Mouse (Mus musculus): ENCODE data around the gene Lmx1b. TPM values are rescaled to one million over a fixed set of nuclear protein-coding genes. Genes with fewer than 3 reads are reported as not detected.

Gene Lmx1b
- polyA plus RNA-seq, 1 experiment from 2014 or later: 0.43 TPM

- no peaks in the 10 kb centered on the region for H3K36me3 ChIP-seq (ENCODE audit: control insufficient read depth, insufficient read depth, low read length)
- peaks cover 21% of the 10 kb centered on the region for H3K4me1 ChIP-seq (ENCODE audit: control insufficient read depth, insufficient read depth, low read length)
- H3K27ac ChIP-seq (replicated peaks; ENCODE audit: low read depth, low read length): no peak overlapping the region
- H3K9me3 ChIP-seq (ENCODE audit: control insufficient read depth, low read length): no peaks in the 10 kb centered on the region
- 0 out of 2 replicates have a peak overlapping the region, but pooled peaks have one; percentile 3 for H3K4me2 ChIP-seq (ENCODE audit: low read depth, low read length)
- H3K4me3 ChIP-seq (ENCODE audit: low read depth, low read length): no peak overlapping the region
- H3K27me3 ChIP-seq (replicated peaks; ENCODE audit: control insufficient read depth, insufficient read depth, low read length): peaks cover 67% of the 10 kb centered on the region
- 15% methylated on average over 16 of the region's 16 CpGs for WGBS
- no peak overlapping the region; the same call in 1 of the 2 replicates for H3K9ac ChIP-seq (ENCODE audit: low read depth, low read length)
- ATAC-seq (ENCODE audit: low read depth) (0 out of 2 replicates have a peak, but pooled peaks have one; percentile 38), DNase-seq (ENCODE audit: low spot score) (peak; percentile 74)
Observed at GRCm38 (mm10) chr2:33626262-33627057, 13.9 kb downstream of the Lmx1b start.

- ATAC-seq (ENCODE audit: low read depth) (peak; percentile 23; the same call in 1 of the 2 replicates), DNase-seq (ENCODE audit: low spot score) (no peak)
- H3K36me3 ChIP-seq (ENCODE audit: control insufficient read depth, insufficient read depth, low read length): no peaks in the 10 kb centered on the region
- 76% methylated on average over 9 of the region's 9 CpGs for WGBS
- H3K4me3 ChIP-seq (ENCODE audit: low read depth, low read length): no peak overlapping the region
- peaks cover 56% of the 10 kb centered on the region for H3K27me3 ChIP-seq (replicated peaks; ENCODE audit: control insufficient read depth, insufficient read depth, low read length)
- H3K9me3 ChIP-seq (ENCODE audit: control insufficient read depth, low read length): no peaks in the 10 kb centered on the region
- H3K4me1 ChIP-seq (ENCODE audit: control insufficient read depth, insufficient read depth, low read length): 0 out of 2 replicates have a peak, but pooled peaks cover 4% of the 10 kb centered on the region
- no peak overlapping the region for H3K27ac ChIP-seq (replicated peaks; ENCODE audit: low read depth, low read length)
- H3K9ac ChIP-seq (ENCODE audit: low read depth, low read length): no peak overlapping the region
- H3K4me2 ChIP-seq (ENCODE audit: low read depth, low read length): no peak overlapping the region
Observed at GRCm38 (mm10) chr2:33617670-33618069, 22.6 kb downstream of the Lmx1b start.

GRCm38 (mm10) chr2:33616411-33616843 is 23.9 kb downstream of the Lmx1b start:
- Histone ChIP-seq H3K27ac (replicated peaks; ENCODE audit: low read depth, low read length) (no peak overlapping the region), H3K27me3 (replicated peaks; ENCODE audit: control insufficient read depth, insufficient read depth, low read length) (peaks cover 56% of the 10 kb centered on the region), H3K9ac (ENCODE audit: low read depth, low read length) (peak overlapping the region; percentile 40), H3K4me2 (ENCODE audit: low read depth, low read length) (peak overlapping the region; percentile 69), H3K4me3 (ENCODE audit: low read depth, low read length) (peak overlapping the region; percentile 38), H3K9me3 (ENCODE audit: control insufficient read depth, low read length) (no peaks in the 10 kb centered on the region), H3K36me3 (ENCODE audit: control insufficient read depth, insufficient read depth, low read length) (no peaks in the 10 kb centered on the region), H3K4me1 (ENCODE audit: control insufficient read depth, insufficient read depth, low read length) (0 out of 2 replicates have a peak, but pooled peaks cover 4% of the 10 kb centered on the region)
- DNase-seq (ENCODE audit: low spot score) (peak; percentile 60), ATAC-seq (ENCODE audit: low read depth) (peak; percentile 73)
- WGBS: under 1% methylated on average over 30 of the region's 30 CpGs

- Histone ChIP-seq H3K9me3 (ENCODE audit: control insufficient read depth, low read length) (no peaks in the 10 kb centered on the region), H3K4me2 (ENCODE audit: low read depth, low read length) (peak overlapping the region; percentile 69), H3K4me3 (ENCODE audit: low read depth, low read length) (peak overlapping the region; percentile 38), H3K4me1 (ENCODE audit: control insufficient read depth, insufficient read depth, low read length) (0 out of 2 replicates have a peak, but pooled peaks cover 4% of the 10 kb centered on the region), H3K9ac (ENCODE audit: low read depth, low read length) (peak overlapping the region; percentile 40), H3K27ac (replicated peaks; ENCODE audit: low read depth, low read length) (no peak overlapping the region), H3K36me3 (ENCODE audit: control insufficient read depth, insufficient read depth, low read length) (no peaks in the 10 kb centered on the region), H3K27me3 (replicated peaks; ENCODE audit: control insufficient read depth, insufficient read depth, low read length) (peaks cover 56% of the 10 kb centered on the region)
- WGBS: 5% methylated on average over 9 of the region's 17 CpGs
- ATAC-seq (ENCODE audit: low read depth) (peak; percentile 16), DNase-seq (ENCODE audit: low spot score) (no peak)
Observed at GRCm38 (mm10) chr2:33615843-33616344, 24.4 kb downstream of the Lmx1b start.

- no peak overlapping the region for H3K9ac ChIP-seq (ENCODE audit: low read depth, low read length)
- H3K27ac ChIP-seq (replicated peaks; ENCODE audit: low read depth, low read length): no peak overlapping the region
- H3K4me2 ChIP-seq (ENCODE audit: low read depth, low read length): no peak overlapping the region
- H3K9me3 ChIP-seq (ENCODE audit: control insufficient read depth, low read length): no peaks in the 10 kb centered on the region
- H3K36me3 ChIP-seq (ENCODE audit: control insufficient read depth, insufficient read depth, low read length): no peaks in the 10 kb centered on the region
- no peak overlapping the region for H3K4me3 ChIP-seq (ENCODE audit: low read depth, low read length)
- ATAC-seq (ENCODE audit: low read depth) (no peak), DNase-seq (ENCODE audit: low spot score) (no peak)
- H3K4me1 ChIP-seq (ENCODE audit: control insufficient read depth, insufficient read depth, low read length): no peaks in the 10 kb centered on the region; the same call in 1 of the 2 replicates
- H3K27me3 ChIP-seq (replicated peaks; ENCODE audit: control insufficient read depth, insufficient read depth, low read length): peaks cover 9% of the 10 kb centered on the region
- WGBS: 10% methylated on average over 13 of the region's 18 CpGs
Observed at GRCm38 (mm10) chr2:33605487-33606256, 34.6 kb downstream of the Lmx1b start.

GRCm38 (mm10) chr2:33604846-33605486 is 35.3 kb downstream of the Lmx1b start:
- no peaks in the 10 kb centered on the region for H3K36me3 ChIP-seq (ENCODE audit: control insufficient read depth, insufficient read depth, low read length)
- H3K9ac ChIP-seq (ENCODE audit: low read depth, low read length): no peak overlapping the region
- H3K4me2 ChIP-seq (ENCODE audit: low read depth, low read length): no peak overlapping the region
- no peaks in the 10 kb centered on the region; the same call in 1 of the 2 replicates for H3K4me1 ChIP-seq (ENCODE audit: control insufficient read depth, insufficient read depth, low read length)
- H3K9me3 ChIP-seq (ENCODE audit: control insufficient read depth, low read length): no peaks in the 10 kb centered on the region
- H3K4me3 ChIP-seq (ENCODE audit: low read depth, low read length): no peak overlapping the region
- peaks cover 9% of the 10 kb centered on the region for H3K27me3 ChIP-seq (replicated peaks; ENCODE audit: control insufficient read depth, insufficient read depth, low read length)
- ATAC-seq (ENCODE audit: low read depth) (no peak), DNase-seq (ENCODE audit: low spot score) (no peak)
- 25% methylated on average over 7 of the region's 7 CpGs for WGBS
- H3K27ac ChIP-seq (replicated peaks; ENCODE audit: low read depth, low read length): no peak overlapping the region

GRCm38 (mm10) chr2:33600520-33600919 is 39.8 kb downstream of the Lmx1b start:
- H3K27me3 ChIP-seq (replicated peaks; ENCODE audit: control insufficient read depth, insufficient read depth, low read length): no peaks in the 10 kb centered on the region
- no peak overlapping the region for H3K9ac ChIP-seq (ENCODE audit: low read depth, low read length)
- no peak overlapping the region for H3K4me3 ChIP-seq (ENCODE audit: low read depth, low read length)
- H3K27ac ChIP-seq (replicated peaks; ENCODE audit: low read depth, low read length): no peak overlapping the region
- WGBS: 46% methylated on average over 6 of the region's 6 CpGs
- H3K4me2 ChIP-seq (ENCODE audit: low read depth, low read length): no peak overlapping the region
- DNase-seq (ENCODE audit: low spot score): no peak
- ATAC-seq (ENCODE audit: low read depth): no peak
- H3K9me3 ChIP-seq (ENCODE audit: control insufficient read depth, low read length): no peaks in the 10 kb centered on the region
- no peaks in the 10 kb centered on the region for H3K4me1 ChIP-seq (ENCODE audit: control insufficient read depth, insufficient read depth, low read length)
- no peaks in the 10 kb centered on the region for H3K36me3 ChIP-seq (ENCODE audit: control insufficient read depth, insufficient read depth, low read length)

GRCm38 (mm10) chr2:33597384-33597783 is 42.9 kb downstream of the Lmx1b start:
- Histone ChIP-seq H3K4me3 (ENCODE audit: low read depth, low read length) (no peak overlapping the region), H3K27ac (replicated peaks; ENCODE audit: low read depth, low read length) (no peak overlapping the region), H3K9ac (ENCODE audit: low read depth, low read length) (no peak overlapping the region), H3K27me3 (replicated peaks; ENCODE audit: control insufficient read depth, insufficient read depth, low read length) (no peaks in the 10 kb centered on the region), H3K4me2 (ENCODE audit: low read depth, low read length) (no peak overlapping the region), H3K36me3 (ENCODE audit: control insufficient read depth, insufficient read depth, low read length) (no peaks in the 10 kb centered on the region), H3K9me3 (ENCODE audit: control insufficient read depth, low read length) (no peaks in the 10 kb centered on the region), H3K4me1 (ENCODE audit: control insufficient read depth, insufficient read depth, low read length) (peaks cover 19% of the 10 kb centered on the region)
- WGBS: 42% methylated on average over 4 of the region's 4 CpGs
- ATAC-seq (ENCODE audit: low read depth): no peak
- no peak for DNase-seq (ENCODE audit: low spot score)
